In the genomic region with DNA sequence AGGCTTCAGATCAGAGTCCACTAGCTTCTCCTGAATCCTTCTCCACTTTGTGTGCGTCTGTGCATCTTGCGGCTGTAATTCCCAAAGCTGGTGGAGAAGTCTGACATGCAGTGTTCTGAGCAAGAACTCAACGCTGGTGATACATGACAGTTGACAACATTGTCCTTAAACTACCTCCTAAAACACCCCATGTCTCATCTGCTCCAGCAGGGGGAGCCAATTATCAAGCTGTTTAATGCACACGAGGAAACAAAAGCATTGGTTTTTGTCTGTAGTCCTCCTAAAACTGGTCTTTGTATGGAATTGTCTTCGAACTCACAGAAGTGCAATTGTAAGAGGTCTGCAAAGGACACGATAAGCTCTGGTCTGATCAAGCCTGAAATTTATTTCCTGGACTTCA, we compare ENCODE assay signal across 8 mouse cellular contexts. TPM values are rescaled to one million over a fixed set of nuclear protein-coding genes. Genes with fewer than 3 reads are reported as not detected.
DNase-seq lines count a peak whose midpoint lies in the region; ATAC-seq and TF ChIP-seq lines count a peak whose summit lies in the region.

No protein-coding gene starts in this region.

- H3K27me3 ChIP-seq in spleen, adult 2 months (ENCODE audit: control insufficient read depth, insufficient read depth, low read length), result no peaks in the 10 kb centered on the region; the same call in 1 of the 2 replicates
- H3K27me3 ChIP-seq in embryonic facial prominence, embryonic 10.5 days (replicated peaks; ENCODE audit: low read depth, poor library complexity, severe bottlenecking), result no peaks in the 10 kb centered on the region
- H3K27me3 ChIP-seq in neural tube, embryonic 11.5 days (ENCODE audit: control insufficient read depth, insufficient read depth, low read length), result no peaks in the 10 kb centered on the region

- no peak overlapping the region for H3K4me2 ChIP-seq in neural tube, embryonic 11.5 days (ENCODE audit: low read depth)

- TF ChIP-seq POLR2A in spleen, adult 2 months (IDR thresholded peaks at IDR 0.05; ENCODE audit: low read depth, low read length), result no peak

- peak; percentile 39; the same call in 1 of the 2 replicates for TF ChIP-seq CTCF in spleen, adult 2 months (IDR thresholded peaks at IDR 0.05; ENCODE audit: extremely low read depth, insufficient read depth, insufficient read length, insufficient replicate concordance)

- no peak overlapping the region for H3K9ac ChIP-seq in neural tube, embryonic 11.5 days (ENCODE audit: low read length)

- intact Hi-C loops in heart, postnatal 14 days (cut with DNase I), result loop anchor here (1.0 to 5.0 kb wide), 4 partner anchors 28 to 491 kb away; no protein-coding TSS in a partner anchor
- intact Hi-C loops in left cerebral cortex, postnatal 10 days (cut with DNase I), result no loop called here

- ATAC-seq in neural tube, embryonic 11.5 days (ENCODE audit: insufficient read depth, low FRiP score, low TSS enrichment), result no peak

- no peaks in the 10 kb centered on the region for H3K9me3 ChIP-seq in embryonic facial prominence, embryonic 10.5 days
- H3K9me3 ChIP-seq in neural tube, embryonic 11.5 days (ENCODE audit: control insufficient read depth, low read length), result no peaks in the 10 kb centered on the region

- H3K4me3 ChIP-seq in spleen, adult 2 months (ENCODE audit: extremely low read depth, insufficient read depth, insufficient read length), result no peak overlapping the region
- H3K4me3 ChIP-seq in embryonic facial prominence, embryonic 10.5 days, result no peak overlapping the region
- no peak overlapping the region for H3K4me3 ChIP-seq in neural tube, embryonic 11.5 days (ENCODE audit: low read depth, low read length)

- H3K4me1 ChIP-seq in spleen, adult 2 months (ENCODE audit: control insufficient read depth, insufficient read depth, insufficient read length), result no peaks in the 10 kb centered on the region
- 0 out of 2 replicates have a peak, but pooled peaks cover 8% of the 10 kb centered on the region for H3K4me1 ChIP-seq in embryonic facial prominence, embryonic 10.5 days
- H3K4me1 ChIP-seq in neural tube, embryonic 11.5 days (ENCODE audit: control insufficient read depth, insufficient read depth, low read length), result no peaks in the 10 kb centered on the region

- DNase-seq in spleen, adult 2 months (ENCODE audit: low read depth in 1 of 2, low spot score in 2 of 2), result peak; percentile 38 to 44
- no peak for DNase-seq in spleen, adult 12 weeks (ENCODE audit: low spot score)
- peak; percentile 31 to 44 for DNase-seq in adrenal gland, adult 18-20 months (ENCODE audit: low spot score in 2 of 2)
- peak; percentile 47 for DNase-seq in embryonic facial prominence, embryonic 10.5 days (ENCODE audit: low spot score)
- peak; percentile 60 to 76 for DNase-seq in heart, postnatal 14 days
- DNase-seq in left cerebral cortex, postnatal 10 days (ENCODE audit: extremely low spot score in 1 of 2, low spot score in 2 of 2), result peak; percentile 18 to 39
- DNase-seq in neural tube, embryonic 11.5 days (ENCODE audit: low spot score), result peak; percentile 44
- peak; percentile 72 for DNase-seq in thymus, postnatal 4 days

- H3K36me3 ChIP-seq in spleen, adult 2 months (ENCODE audit: control insufficient read depth, insufficient read depth, low read length), result no peaks in the 10 kb centered on the region
- no peaks in the 10 kb centered on the region for H3K36me3 ChIP-seq in embryonic facial prominence, embryonic 10.5 days (replicated peaks)
- H3K36me3 ChIP-seq in neural tube, embryonic 11.5 days (ENCODE audit: control insufficient read depth, insufficient read depth, low read length), result no peaks in the 10 kb centered on the region

- H3K27ac ChIP-seq in spleen, adult 2 months (ENCODE audit: insufficient read depth, low read length), result no peak overlapping the region
- H3K27ac ChIP-seq in embryonic facial prominence, embryonic 10.5 days (replicated peaks), result no peak overlapping the region
- H3K27ac ChIP-seq in neural tube, embryonic 11.5 days (ENCODE audit: low read depth, low read length), result no peak overlapping the region

- WGBS in spleen, adult 2 months, result 36% methylated on average over 6 of the region's 6 CpGs
- 48% methylated on average over 6 of the region's 6 CpGs for WGBS in embryonic facial prominence, embryonic 10.5 days
- WGBS in neural tube, embryonic 11.5 days, result 54% methylated on average over 6 of the region's 6 CpGs

RNA-seq across cellular contexts. Expression of a gene that starts 1.6 kb away (rescaled TPM):
- polyA plus RNA-seq in spleen, adult 2 months (2012; rRNA removed), result not detected in 2 replicates
- under 1 TPM in 1 of 2 experiments, not detected in 1; 0.45 TPM for total RNA-seq in adrenal gland, adult 18-20 months (2021)
- polyA plus RNA-seq in embryonic facial prominence, embryonic 10.5 days (2016; fragmentation: Nextera tagmentation; extraction: Ambion mirVana), result not detected in 2 replicates
- 10 to 100 TPM; 50.2 to 55.6 TPM for total RNA-seq in heart, postnatal 14 days (2021)
- total RNA-seq in left cerebral cortex, postnatal 10 days (2021), result under 1 TPM; 0.87 to 0.94 TPM
- polyA plus RNA-seq in neural tube, embryonic 11.5 days (2014; fragmentation: Nextera tagmentation; extraction: Ambion mirVana), result 1.5 and 2.4 TPM in 2 replicates

RNA-seq across cellular contexts. Expression of a gene that starts 40.5 kb away (rescaled TPM):
- polyA plus RNA-seq in spleen, adult 2 months (2012; rRNA removed), result 52.9 and 53.4 TPM in 2 replicates
- total RNA-seq in adrenal gland, adult 18-20 months (2021), result 100 to 1,000 TPM in 1 of 2 experiments, 10 to 100 TPM in 1; 96.5 to 123 TPM
- polyA plus RNA-seq in embryonic facial prominence, embryonic 10.5 days (2016; fragmentation: Nextera tagmentation; extraction: Ambion mirVana), result 30.0 and 34.7 TPM in 2 replicates
- 100 to 1,000 TPM; 103 to 110 TPM for total RNA-seq in heart, postnatal 14 days (2021)
- total RNA-seq in left cerebral cortex, postnatal 10 days (2021), result 100 to 1,000 TPM; 160 to 162 TPM
- 53.0 and 54.0 TPM in 2 replicates for polyA plus RNA-seq in neural tube, embryonic 11.5 days (2014; fragmentation: Nextera tagmentation; extraction: Ambion mirVana)

RNA-seq across cellular contexts. Expression of a gene that starts 45.5 kb away (rescaled TPM):
- 4.0 and 4.1 TPM in 2 replicates for polyA plus RNA-seq in spleen, adult 2 months (2012; rRNA removed)
- total RNA-seq in adrenal gland, adult 18-20 months (2021), result 10 to 100 TPM; 58.8 to 59.4 TPM
- 83.7 and 88.7 TPM in 2 replicates for polyA plus RNA-seq in embryonic facial prominence, embryonic 10.5 days (2016; fragmentation: Nextera tagmentation; extraction: Ambion mirVana)
- total RNA-seq in heart, postnatal 14 days (2021), result 10 to 100 TPM; 66.9 to 71.9 TPM
- 10 to 100 TPM; 62.8 to 64.4 TPM for total RNA-seq in left cerebral cortex, postnatal 10 days (2021)
- polyA plus RNA-seq in neural tube, embryonic 11.5 days (2014; fragmentation: Nextera tagmentation; extraction: Ambion mirVana), result 104 and 106 TPM in 2 replicates

Comparison
In these comparisons a context has a peak if more than half of its experiments do, and no peak if none do; other contexts are left out.
1. RNA of a gene that starts 1.6 kb away (total RNA-seq): 50.2 to 55.6 TPM in heart, postnatal 14 days; 0.87 to 0.94 TPM in left cerebral cortex, postnatal 10 days and 0.45 TPM in adrenal gland, adult 18-20 months; every median in the first group is over 10 times any median in the second.